Mouse (Mus musculus) CD8-positive naive resting alpha-beta T cell, adult 57 days (primary cell): ENCODE data around the gene Topbp1. TPM values are rescaled to one million over a fixed set of nuclear protein-coding genes. Genes with fewer than 3 reads are reported as not detected.

ENCODE experiments used
- total RNA-seq: library from RNA; stranded (reverse); gene quantifications from one replicate; pipeline ENCODE4 v1.2.4, GENCODE M21; 2023

The Topbp1 gene
- 75.5 TPM for total RNA-seq

DNA sequence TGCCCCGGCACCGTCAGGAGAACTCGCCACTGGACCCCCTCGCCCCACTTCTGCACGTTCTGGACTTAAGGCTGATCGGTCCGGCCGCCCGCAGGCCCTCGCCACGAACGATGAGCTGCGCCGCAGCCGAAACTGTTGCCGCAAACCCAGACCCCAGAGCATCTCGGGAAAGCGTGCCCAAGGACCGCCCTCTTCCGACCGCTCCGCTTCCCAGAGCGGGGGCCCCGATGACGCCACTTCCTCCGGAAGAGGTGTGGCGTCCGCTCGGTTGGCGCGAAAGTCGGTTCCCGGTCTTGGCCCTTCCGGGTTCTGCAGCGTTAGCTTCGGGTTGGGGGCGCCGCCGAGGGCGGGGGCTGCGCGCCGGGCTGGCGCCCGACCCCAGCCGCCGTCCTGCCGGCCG is at the start of gene Topbp1, which contains the start of gene 1300017J02Rik:
Gene Topbp1 (plus strand): TSS at position 289 of the 400 bp plus-strand sequence.
Gene 1300017J02Rik (minus strand): TSS at position 156 of the 400 bp plus-strand sequence.

DNA sequence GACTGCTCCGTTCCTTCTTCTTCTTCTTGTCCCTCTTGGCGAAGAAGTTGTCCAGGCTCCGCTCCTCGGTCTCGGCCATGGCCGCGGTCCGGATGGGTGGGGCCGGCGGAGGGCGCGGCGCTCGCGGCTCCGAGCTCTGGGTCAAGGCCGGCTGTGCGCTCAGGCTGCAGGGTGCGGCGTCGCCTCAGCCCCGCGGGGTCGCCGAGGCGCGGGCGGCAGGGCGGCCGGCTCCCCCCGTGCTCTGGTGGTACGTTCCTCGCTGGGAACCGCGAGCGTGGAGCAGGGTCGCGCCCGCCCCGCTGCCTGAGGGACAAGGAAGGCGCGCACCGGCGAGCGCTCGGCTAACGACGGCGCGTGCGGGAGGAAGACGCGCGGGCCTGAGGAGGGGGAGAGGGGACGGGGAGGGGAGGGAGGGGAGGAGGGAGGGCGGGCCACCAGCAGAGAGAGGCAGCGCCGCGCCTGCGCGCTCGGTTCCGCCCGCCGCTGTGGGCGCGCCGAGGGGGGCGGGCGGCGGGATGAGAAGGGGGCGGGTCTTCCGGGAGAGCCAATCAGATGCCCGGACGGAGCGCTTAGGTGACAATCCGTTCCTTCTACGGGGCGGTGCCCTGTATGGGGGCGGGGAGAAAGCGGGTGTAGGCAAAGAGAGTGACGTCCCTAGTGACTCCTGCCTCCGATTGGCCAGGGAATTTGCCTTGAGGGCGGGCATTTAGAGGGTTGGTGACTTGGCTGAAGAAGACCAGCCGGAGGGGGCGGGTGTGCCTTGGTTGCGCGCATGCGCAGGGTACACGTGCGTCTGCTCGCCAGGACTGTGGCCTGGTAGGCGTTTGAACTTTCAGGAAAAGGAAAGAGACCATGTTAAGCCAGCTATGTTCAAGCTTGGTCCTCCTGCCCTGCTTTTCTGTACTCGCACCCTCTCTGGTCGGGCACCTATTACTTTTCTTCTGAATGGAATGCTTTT is 60.6 kb downstream of the Topbp1 start, which contains the start of gene Cdv3:
Gene Cdv3 (minus strand): TSS at position 551 of the 958 bp plus-strand sequence.

Other genes starting within 250 kb of the Topbp1 start
- gene Rab6b, start 193.4 kb upstream of the Topbp1 start, total RNA-seq = 2.9 TPM
- 21.2 TPM for gene Srprb, start 103.1 kb upstream of the Topbp1 start, total RNA-seq
- 0.31 TPM for gene Gm20425, start 74.9 kb upstream of the Topbp1 start, total RNA-seq
- gene Trf, start 74.8 kb upstream of the Topbp1 start, total RNA-seq = 12.6 TPM
- not detected for gene 1300017J02Rik, start 133 bp upstream of the Topbp1 start, total RNA-seq
- gene Cdv3, start 60.6 kb downstream of the Topbp1 start, total RNA-seq = 106 TPM
- gene Bfsp2, start 175.2 kb downstream of the Topbp1 start, total RNA-seq = 0.95 TPM